Mouse (Mus musculus): ENCODE measurements around the gene Ctdnep1. TPM values are rescaled to one million over a fixed set of nuclear protein-coding genes. Genes with fewer than 3 reads are reported as not detected.

The Ctdnep1 gene
- polyA plus RNA-seq, 1 experiment from 2014 or later: 15.2 TPM

GRCm38 (mm10) chr11:69938401-69938979 is 42.5 kb upstream of the Ctdnep1 start:
- Histone ChIP-seq H3K4me3 (no peak overlapping the region), H3K27me3 (replicated peaks) (peaks cover 89% of the 10 kb centered on the region), H3K4me1 (peaks cover 38% of the 10 kb centered on the region), H3K9ac (no peak overlapping the region), H3K9me3 (replicated peaks) (no peaks in the 10 kb centered on the region), H3K27ac (no peak overlapping the region), H3K36me3 (peaks cover 19% of the 10 kb centered on the region), H3K4me2 (no peak overlapping the region)
- ATAC-seq: no peak
- WGBS (ENCODE audit: insufficient replicate concordance): 27% methylated on average over 9 of the region's 9 CpGs

GRCm38 (mm10) chr11:69939181-69939580 is 41.8 kb upstream of the Ctdnep1 start:
- Histone ChIP-seq H3K4me3 (no peak overlapping the region), H3K9me3 (replicated peaks) (no peaks in the 10 kb centered on the region), H3K9ac (no peak overlapping the region), H3K27me3 (replicated peaks) (peaks cover 96% of the 10 kb centered on the region), H3K4me1 (peaks cover 34% of the 10 kb centered on the region), H3K4me2 (no peak overlapping the region), H3K27ac (no peak overlapping the region), H3K36me3 (peaks cover 26% of the 10 kb centered on the region)
- no peak for ATAC-seq
- whole genome bisulfite sequencing (ENCODE audit: insufficient replicate concordance): 55% methylated on average over 5 of the region's 5 CpGs

GRCm38 (mm10) chr11:69939731-69940130 is 41.2 kb upstream of the Ctdnep1 start:
- 86% methylated on average over 17 of the region's 17 CpGs for WGBS (ENCODE audit: insufficient replicate concordance)
- Histone ChIP-seq H3K27ac (no peak overlapping the region), H3K27me3 (replicated peaks) (peaks cover 96% of the 10 kb centered on the region), H3K4me2 (no peak overlapping the region), H3K36me3 (peaks cover 32% of the 10 kb centered on the region), H3K4me1 (peaks cover 34% of the 10 kb centered on the region), H3K9me3 (replicated peaks) (no peaks in the 10 kb centered on the region), H3K9ac (no peak overlapping the region), H3K4me3 (no peak overlapping the region)
- no peak for ATAC-seq

GRCm38 (mm10) chr11:69940962-69941361 is 40.0 kb upstream of the Ctdnep1 start:
- H3K9ac ChIP-seq: no peak overlapping the region
- peaks cover 96% of the 10 kb centered on the region for H3K27me3 ChIP-seq (replicated peaks)
- H3K9me3 ChIP-seq (replicated peaks): no peaks in the 10 kb centered on the region
- H3K27ac ChIP-seq: no peak overlapping the region
- no peak overlapping the region for H3K4me3 ChIP-seq
- ATAC-seq: no peak
- H3K4me2 ChIP-seq: no peak overlapping the region
- H3K36me3 ChIP-seq: peaks cover 44% of the 10 kb centered on the region
- peaks cover 34% of the 10 kb centered on the region for H3K4me1 ChIP-seq
- 68% methylated on average over 4 of the region's 4 CpGs for WGBS (ENCODE audit: insufficient replicate concordance)

- H3K36me3 ChIP-seq: peaks cover 47% of the 10 kb centered on the region
- H3K4me3 ChIP-seq: peak overlapping the region; percentile 65
- peaks cover 50% of the 10 kb centered on the region for H3K4me1 ChIP-seq
- peak overlapping the region; percentile 76 for H3K4me2 ChIP-seq
- peaks cover 69% of the 10 kb centered on the region for H3K27me3 ChIP-seq (replicated peaks)
- ATAC-seq: no peak
- peak overlapping the region; percentile 78 for H3K9ac ChIP-seq
- WGBS (ENCODE audit: insufficient replicate concordance): 63% methylated on average over 13 of the region's 13 CpGs
- no peaks in the 10 kb centered on the region for H3K9me3 ChIP-seq (replicated peaks)
- peak overlapping the region; percentile 88 for H3K27ac ChIP-seq
Measured at GRCm38 (mm10) chr11:69945216-69945615, 35.7 kb upstream of the Ctdnep1 start.

- Histone ChIP-seq H3K9ac (peak overlapping the region; percentile 78), H3K4me1 (peaks cover 50% of the 10 kb centered on the region)
- ATAC-seq: peak; percentile 79
Measured at GRCm38 (mm10) chr11:69945997-69946891, 34.7 kb upstream of the Ctdnep1 start.

GRCm38 (mm10) chr11:69947337-69948065 is 33.5 kb upstream of the Ctdnep1 start:
- 0 out of 2 replicates have a peak, but pooled peaks have one; percentile 0 for ATAC-seq
- Histone ChIP-seq H3K36me3 (peaks cover 37% of the 10 kb centered on the region), H3K4me3 (peak overlapping the region; percentile 65), H3K4me2 (peak overlapping the region; percentile 76), H3K4me1 (peaks cover 50% of the 10 kb centered on the region), H3K9ac (peak overlapping the region; percentile 78), H3K9me3 (replicated peaks) (no peaks in the 10 kb centered on the region), H3K27ac (peak overlapping the region; percentile 88), H3K27me3 (replicated peaks) (peaks cover 72% of the 10 kb centered on the region)
- 14% methylated on average over 29 of the region's 29 CpGs for WGBS (ENCODE audit: insufficient replicate concordance)

More at GRCm38 (mm10) chr11:69945997-69946891, 34.7 kb upstream of the Ctdnep1 start:
- peaks cover 47% of the 10 kb centered on the region for H3K36me3 ChIP-seq
- peak overlapping the region; percentile 76 for H3K4me2 ChIP-seq
- H3K4me3 ChIP-seq: peak overlapping the region; percentile 65
- no peaks in the 10 kb centered on the region for H3K9me3 ChIP-seq (replicated peaks)
- H3K27me3 ChIP-seq (replicated peaks): peaks cover 71% of the 10 kb centered on the region
- H3K27ac ChIP-seq: peak overlapping the region; percentile 88
- 71% methylated on average over 18 of the region's 18 CpGs for WGBS (ENCODE audit: insufficient replicate concordance)

GRCm38 (mm10) chr11:69948066-69948762 is 32.7 kb upstream of the Ctdnep1 start, which contains the start of gene Slc2a4:
Gene Slc2a4 (minus strand): TSS chr11:69948188.
- ATAC-seq: peak; percentile 89
- 2% methylated on average over 34 of the region's 34 CpGs for WGBS (ENCODE audit: insufficient replicate concordance)
- peak within 1 kb of the TSS; percentile 65 for H3K4me3 ChIP-seq

GRCm38 (mm10) chr11:69948763-69949150 is 32.2 kb upstream of the Ctdnep1 start:
- peak overlapping the region; percentile 84 for H3K27ac ChIP-seq
- H3K4me2 ChIP-seq: peak overlapping the region; percentile 76
- peaks cover 62% of the 10 kb centered on the region for H3K4me1 ChIP-seq
- WGBS (ENCODE audit: insufficient replicate concordance): under 1% methylated on average over 14 of the region's 14 CpGs
- peak overlapping the region; percentile 67 for H3K9ac ChIP-seq
- peak; percentile 43 for ATAC-seq
- H3K27me3 ChIP-seq (replicated peaks): peaks cover 72% of the 10 kb centered on the region
- H3K4me3 ChIP-seq: peak overlapping the region; percentile 65
- peaks cover 25% of the 10 kb centered on the region for H3K36me3 ChIP-seq
- no peaks in the 10 kb centered on the region for H3K9me3 ChIP-seq (replicated peaks)

More at GRCm38 (mm10) chr11:69948066-69948762, 32.7 kb upstream of the Ctdnep1 start, which contains the start of gene Slc2a4:
- H3K36me3 ChIP-seq: peaks cover 30% of the 10 kb centered on the region
- peaks cover 72% of the 10 kb centered on the region for H3K27me3 ChIP-seq (replicated peaks)
- peaks cover 57% of the 10 kb centered on the region for H3K4me1 ChIP-seq
- H3K4me2 ChIP-seq: peak within 1 kb of the TSS; percentile 76
- no peaks in the 10 kb centered on the region for H3K9me3 ChIP-seq (replicated peaks)
- peak within 1 kb of the TSS; percentile 88 for H3K27ac ChIP-seq
- peak within 1 kb of the TSS; percentile 78 for H3K9ac ChIP-seq

GRCm38 (mm10) chr11:69950807-69951459 is 30.0 kb upstream of the Ctdnep1 start:
- H3K4me3 ChIP-seq: no peak overlapping the region
- H3K27ac ChIP-seq: no peak overlapping the region
- 32% methylated on average over 4 of the region's 4 CpGs for WGBS (ENCODE audit: insufficient replicate concordance)
- peaks cover 58% of the 10 kb centered on the region for H3K27me3 ChIP-seq (replicated peaks)
- no peak overlapping the region for H3K9ac ChIP-seq
- H3K4me2 ChIP-seq: no peak overlapping the region
- H3K9me3 ChIP-seq (replicated peaks): no peaks in the 10 kb centered on the region
- no peak for ATAC-seq
- peaks cover 43% of the 10 kb centered on the region for H3K4me1 ChIP-seq
- H3K36me3 ChIP-seq: 0 out of 2 replicates have a peak, but pooled peaks cover 3% of the 10 kb centered on the region

- H3K27me3 ChIP-seq (replicated peaks): peaks cover 62% of the 10 kb centered on the region
- no peak overlapping the region for H3K4me2 ChIP-seq
- H3K9ac ChIP-seq: no peak overlapping the region; the same call in 1 of the 2 replicates
- H3K36me3 ChIP-seq: no peaks in the 10 kb centered on the region
- no peak overlapping the region for H3K4me3 ChIP-seq
- no peak for ATAC-seq
- H3K4me1 ChIP-seq: peaks cover 30% of the 10 kb centered on the region
- WGBS (ENCODE audit: insufficient replicate concordance): 35% methylated on average over 1 of the region's 1 CpGs
- H3K27ac ChIP-seq: no peak overlapping the region
- no peaks in the 10 kb centered on the region for H3K9me3 ChIP-seq (replicated peaks)
Measured at GRCm38 (mm10) chr11:69952274-69952673, 28.7 kb upstream of the Ctdnep1 start.

Data from liver, embryonic 12.5 days (tissue).